Mouse (Mus musculus): ENCODE data around the gene Ube2q2. TPM values are rescaled to one million over a fixed set of nuclear protein-coding genes. Genes with fewer than 3 reads are reported as not detected.

The Ube2q2 gene
- total and polyA plus RNA-seq, 3 experiments: 13.1 to 24.4 (median 24.1) TPM

- Histone ChIP-seq H3K4me1 (ENCODE audit: control insufficient read depth in 1 of 2, insufficient read depth in 2 of 2) (no peaks in the 10 kb centered on the region), H3K9ac (ENCODE audit: insufficient read depth, low read depth) (no peak overlapping the region), H3K4me2 (ENCODE audit: insufficient read depth, low read depth, poor library complexity, severe bottlenecking) (no peak overlapping the region), H3K4me3 (replicated peaks in 1 of 3; ENCODE audit: low read depth in 2 of 3, low read length in 2 of 3, poor library complexity in 1 of 3) (no peak overlapping the region), H3K27me3 (replicated peaks) (no peaks in the 10 kb centered on the region), H3K9me3 (replicated peaks; ENCODE audit: low read length) (no peaks in the 10 kb centered on the region), H3K36me3 (replicated peaks in 1 of 2; ENCODE audit: control insufficient read depth in 1 of 2, insufficient read depth in 1 of 2, low read length in 1 of 2) (peaks cover 24 to 55% of the 10 kb centered on the region in 2 experiments), H3K79me2 (replicated peaks; ENCODE audit: control insufficient read depth, extremely low read depth, insufficient read depth, poor library complexity, severe bottlenecking) (no peaks in the 10 kb centered on the region), H3K27ac (ENCODE audit: insufficient read depth, low read depth) (no peak overlapping the region)
- TF ChIP-seq GABPA (IDR thresholded peaks at IDR 0.05; ENCODE audit: insufficient replicate concordance, low read depth, low read length) (no peak), EP300 (IDR thresholded peaks at IDR 0.05; ENCODE audit: low read length) (no peak), MYC (IDR thresholded peaks at IDR 0.05; ENCODE audit: low read depth, low read length) (no peak), CTCF (conservative IDR thresholded peaks at IDR 0.05 in 1 of 2, IDR thresholded peaks at IDR 0.05 in 1 of 2; ENCODE audit: low read depth in 2 of 2, low read length in 2 of 2) (no peak), PAX5 (IDR thresholded peaks at IDR 0.05; ENCODE audit: low read length) (no peak), CHD2 (IDR thresholded peaks at IDR 0.05; ENCODE audit: low read length) (no peak), E2F4 (IDR thresholded peaks at IDR 0.05; ENCODE audit: insufficient replicate concordance, low read depth, low read length) (no peak), TCF12 (IDR thresholded peaks at IDR 0.05; ENCODE audit: low read depth, low read length) (no peak), SMC3 (IDR thresholded peaks at IDR 0.05; ENCODE audit: low read depth, low read length) (no peak), JUN (IDR thresholded peaks at IDR 0.05; ENCODE audit: insufficient read depth, low read depth, low read length) (no peak), TBP (conservative IDR thresholded peaks at IDR 0.05; ENCODE audit: low read depth, low read length) (no peak), SIN3A (IDR thresholded peaks at IDR 0.05; ENCODE audit: low read length) (no peak)
- no peak for DNase-seq (ENCODE audit: extremely low read depth)
- dilution Hi-C loops (cut with MboI; ENCODE audit: extremely low pct_ligation_motif_present, extremely low pct_unique_long_range_greater_than_20kb, low sequenced_read_pairs): no loop called here
- in situ Hi-C loops (cut with MboI; ENCODE audit: low pct_ligation_motif_present, low pct_unique_long_range_greater_than_20kb, low sequenced_read_pairs): no loop called here
Observed at GRCm38 (mm10) chr9:55226251-55226650, 77.6 kb downstream of the Ube2q2 start.

- Histone ChIP-seq H3K4me2 (ENCODE audit: insufficient read depth, low read depth, poor library complexity, severe bottlenecking) (no peak overlapping the region), H3K4me3 (replicated peaks in 1 of 3; ENCODE audit: low read depth in 2 of 3, low read length in 2 of 3, poor library complexity in 1 of 3) (no peak overlapping the region), H3K36me3 (replicated peaks in 1 of 2; ENCODE audit: control insufficient read depth in 1 of 2, insufficient read depth in 1 of 2, low read length in 1 of 2) (peaks cover 14 to 36% of the 10 kb centered on the region in 2 experiments), H3K27me3 (replicated peaks) (no peaks in the 10 kb centered on the region), H3K9ac (ENCODE audit: insufficient read depth, low read depth) (no peak overlapping the region), H3K4me1 (ENCODE audit: control insufficient read depth in 1 of 2, insufficient read depth in 2 of 2) (no peaks in the 10 kb centered on the region), H3K9me3 (replicated peaks; ENCODE audit: low read length) (no peaks in the 10 kb centered on the region), H3K79me2 (replicated peaks; ENCODE audit: control insufficient read depth, extremely low read depth, insufficient read depth, poor library complexity, severe bottlenecking) (no peaks in the 10 kb centered on the region), H3K27ac (ENCODE audit: insufficient read depth, low read depth) (no peak overlapping the region)
- TF ChIP-seq POLR2A (IDR thresholded peaks at IDR 0.05; ENCODE audit: low read depth, low read length) (no peak), TCF12 (IDR thresholded peaks at IDR 0.05; ENCODE audit: low read depth, low read length) (no peak), RAD21 (IDR thresholded peaks at IDR 0.05; ENCODE audit: low read depth, low read length) (no peak), MEF2A (IDR thresholded peaks at IDR 0.05; ENCODE audit: borderline replicate concordance, low read depth, low read length) (no peak), ETS1 (conservative IDR thresholded peaks at IDR 0.05; ENCODE audit: low read depth, low read length) (no peak), MXI1 (IDR thresholded peaks at IDR 0.05; ENCODE audit: low read depth, low read length) (no peak), PAX5 (IDR thresholded peaks at IDR 0.05; ENCODE audit: low read length) (no peak), JUN (IDR thresholded peaks at IDR 0.05; ENCODE audit: insufficient read depth, low read depth, low read length) (no peak), POLR2AphosphoS2 (IDR thresholded peaks at IDR 0.05; ENCODE audit: low read depth, low read length) (no peak), USF1 (IDR thresholded peaks at IDR 0.05; ENCODE audit: low read depth, low read length) (no peak), RCOR1 (conservative IDR thresholded peaks at IDR 0.05; ENCODE audit: low read depth, low read length) (no peak)
- DNase-seq (ENCODE audit: extremely low read depth): no peak
- in situ Hi-C loops (cut with MboI; ENCODE audit: low pct_ligation_motif_present, low pct_unique_long_range_greater_than_20kb, low sequenced_read_pairs) (no loop called here), dilution Hi-C loops (cut with MboI; ENCODE audit: extremely low pct_ligation_motif_present, extremely low pct_unique_long_range_greater_than_20kb, low sequenced_read_pairs) (no loop called here)
Observed at GRCm38 (mm10) chr9:55228149-55228548, 79.5 kb downstream of the Ube2q2 start.
